Mouse (Mus musculus): ENCODE measurements around the gene Brd3.

DNA sequence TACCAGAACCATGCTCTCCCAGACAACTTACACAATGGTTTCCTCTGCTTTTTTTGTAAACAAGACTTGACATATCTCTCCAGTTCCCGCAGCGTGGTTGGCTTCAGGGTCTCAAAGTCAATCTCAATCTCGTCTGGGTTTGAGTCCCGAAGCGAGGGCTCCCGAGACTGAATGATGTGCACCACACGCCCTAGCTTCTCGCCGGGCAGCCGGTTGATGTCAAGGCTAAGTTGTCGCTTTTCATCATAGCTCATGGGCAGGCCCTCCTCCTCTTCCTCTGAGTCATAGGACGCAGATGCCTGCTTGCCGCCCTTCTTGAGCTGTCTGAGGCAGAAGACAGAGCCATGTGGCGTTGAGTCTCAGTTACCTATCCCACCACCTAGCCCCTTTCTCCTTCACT lies 57.2 kb downstream of the Brd3 start:
- TF ChIP-seq POLR2A (IDR thresholded peaks at IDR 0.05; ENCODE audit: low read depth, low read length) (no peak), CTCF (IDR thresholded peaks at IDR 0.05; ENCODE audit: extremely low read depth, insufficient read length, insufficient replicate concordance, low read depth, low read length) (no peak)
